Mouse (Mus musculus) myocyte (in vitro differentiated cells): ENCODE data around the gene Gnb2. TPM values are rescaled to one million over a fixed set of nuclear protein-coding genes. Genes with fewer than 3 reads are reported as not detected.

Experiments
- H3K27me3 ChIP-seq: one replicate; pipeline ENCODE4 v1.6.1; 2011; ENCODE audit not compliant: control insufficient read depth, insufficient read depth, insufficient read length
- H3K36me3 ChIP-seq: one replicate; pipeline ENCODE4 v1.6.1; 2011; ENCODE audit not compliant: control insufficient read depth, insufficient read depth
- H3K4me2 ChIP-seq: one replicate; pipeline ENCODE4 v1.6.1; 2011; ENCODE audit warnings: low read depth, control low read depth
- H3K4me3 ChIP-seq: one replicate; pipeline ENCODE4 v1.5.1; 2011; ENCODE audit warnings: mild to moderate bottlenecking, control low read depth, moderate library complexity
- H3K79me2 ChIP-seq: one replicate; pipeline ENCODE4 v1.6.1; 2011; ENCODE audit not compliant: control insufficient read depth, insufficient read depth
- H3ac ChIP-seq: one replicate; pipeline ENCODE4 v1.6.1; 2011; ENCODE audit not compliant: control insufficient read depth, insufficient read length
- CEBPB ChIP-seq: IDR thresholded peaks from 2 replicates; pipeline ENCODE4 v1.6.1; 2011; ENCODE audit warnings: mild to moderate bottlenecking, moderate library complexity; ENCODE audit not compliant: poor library complexity, insufficient read depth, severe bottlenecking
- E2F4 ChIP-seq: IDR thresholded peaks from one replicate; pipeline ENCODE4 v1.6.1; 2011; ENCODE audit warnings: mild to moderate bottlenecking, control low read depth, moderate library complexity; ENCODE audit not compliant: insufficient read depth
- MAX ChIP-seq: IDR thresholded peaks from one replicate; pipeline ENCODE4 v1.6.1; 2011; ENCODE audit warnings: low read depth, mild to moderate bottlenecking, control low read depth
- MYOD1 ChIP-seq, 3 experiments: IDR thresholded peaks; one replicate each; pipeline ENCODE4 v1.6.1; 2011; ENCODE audit warnings: control low read depth in 2 of 3, low read depth in 2 of 3, mild to moderate bottlenecking in 2 of 3, moderate library complexity in 1 of 3; ENCODE audit not compliant: insufficient read length in 2 of 3, control insufficient read depth in 1 of 3
- MYOG ChIP-seq, 3 experiments: IDR thresholded peaks; one replicate each; pipeline ENCODE4 v1.6.1; 2011; ENCODE audit warnings: control low read depth in 2 of 3, low read depth in 2 of 3, mild to moderate bottlenecking in 2 of 3; ENCODE audit not compliant: insufficient read length in 2 of 3, control insufficient read depth in 1 of 3, insufficient read depth in 1 of 3
- POLR2A ChIP-seq: IDR thresholded peaks from one replicate; pipeline ENCODE4 v1.6.1; 2011; ENCODE audit warnings: low read depth, mild to moderate bottlenecking, control low read depth, moderate library complexity; ENCODE audit not compliant: insufficient read length
- POLR2AphosphoS2 ChIP-seq: IDR thresholded peaks from one replicate; pipeline ENCODE4 v1.6.1; 2011; ENCODE audit warnings: low read depth, control low read depth; ENCODE audit not compliant: insufficient read length
- REST ChIP-seq: IDR thresholded peaks from one replicate; pipeline ENCODE4 v1.6.1; 2011; ENCODE audit warnings: mild to moderate bottlenecking, control low read depth, moderate library complexity; ENCODE audit not compliant: insufficient read depth, insufficient read length
- SRF ChIP-seq: IDR thresholded peaks from one replicate; pipeline ENCODE4 v1.6.1; 2011; ENCODE audit warnings: low read depth; ENCODE audit not compliant: control insufficient read depth, insufficient read length
- TCF12 ChIP-seq: IDR thresholded peaks from one replicate; pipeline ENCODE4 v1.6.1; 2011; ENCODE audit warnings: mild to moderate bottlenecking, control low read depth; ENCODE audit not compliant: poor library complexity, insufficient read depth, severe bottlenecking
- TCF3 ChIP-seq: IDR thresholded peaks from one replicate; pipeline ENCODE4 v1.6.1; 2011; ENCODE audit warnings: low read depth, control low read depth; ENCODE audit not compliant: insufficient read length
- USF1 ChIP-seq: IDR thresholded peaks from one replicate; pipeline ENCODE4 v1.6.1; 2011; ENCODE audit warnings: low read depth, mild to moderate bottlenecking, control low read depth, moderate library complexity
- polyA plus RNA-seq: library from polyadenylated mRNA; unstranded; fragments of >200 nt; fragmentation: generic; extraction: Trizol; gene quantifications from one replicate; pipeline ENCODE4 v1.2.1, GENCODE M21; 2012; ENCODE audit warnings: missing spikeins

Gene Gnb2
- polyA plus RNA-seq, 1 experiment: 632 TPM

DNA sequence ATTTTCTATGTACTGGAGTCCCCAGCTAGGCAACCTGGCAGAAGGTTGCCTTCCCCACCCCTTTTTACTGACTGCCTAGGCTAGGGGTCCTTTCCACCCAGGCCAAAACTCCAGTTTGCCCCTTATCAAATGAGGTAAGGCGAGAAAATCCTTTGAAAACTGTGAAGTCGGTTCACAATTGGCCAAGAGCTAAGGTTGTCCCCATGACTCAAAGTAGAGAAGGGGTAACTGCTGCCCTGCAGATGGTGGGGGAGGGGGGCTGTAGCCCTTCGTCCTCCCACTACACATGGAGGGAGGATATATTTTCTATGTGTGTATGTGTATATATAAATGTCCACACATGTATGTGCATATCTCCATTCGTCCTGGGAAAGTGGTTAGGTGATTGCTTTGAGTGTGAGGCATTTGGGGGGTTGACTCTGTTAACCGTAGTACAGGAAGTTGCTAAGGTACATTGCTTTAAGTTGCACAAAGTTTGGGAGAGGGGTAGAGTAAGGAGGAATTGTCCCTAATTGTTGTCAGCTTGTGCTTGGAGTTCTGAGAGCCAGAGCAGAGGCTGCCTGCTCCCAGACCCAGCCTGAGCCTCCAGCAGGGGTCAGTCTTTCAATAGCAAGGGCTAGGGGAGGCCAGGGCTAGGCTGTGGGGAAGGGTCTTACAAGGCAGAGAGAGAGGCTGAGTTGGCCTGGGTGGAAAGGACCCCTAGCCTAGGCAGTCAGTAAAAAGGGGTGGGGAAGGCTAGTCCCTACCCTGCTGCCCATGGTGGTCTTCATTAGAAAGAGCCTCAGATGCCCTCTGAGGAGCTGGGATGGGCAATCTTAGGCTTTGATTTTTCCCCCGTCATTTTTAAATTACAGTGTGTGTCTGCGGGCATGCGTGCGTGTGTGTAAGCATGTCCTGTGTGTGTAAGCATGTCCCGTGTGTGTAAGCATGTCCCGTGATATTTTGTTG lies 20.2 kb downstream of the Gnb2 start:
- no peak overlapping the region for H3ac ChIP-seq
- peaks cover 1% of the 10 kb centered on the region for H3K36me3 ChIP-seq
- peaks cover 70% of the 10 kb centered on the region for H3K79me2 ChIP-seq
- no peak overlapping the region for H3K4me3 ChIP-seq
- H3K4me2 ChIP-seq: no peak overlapping the region
- TF ChIP-seq POLR2A: no peak
- TF ChIP-seq CEBPB: no peak
- TF ChIP-seq E2F4: no peak
- no peak for TF ChIP-seq MYOD1 (IDR thresholded peaks at IDR 0.05; ENCODE audit: control insufficient read depth in 1 of 3, insufficient read length in 2 of 3, low read depth in 2 of 3)
- no peak for TF ChIP-seq POLR2AphosphoS2
- TF ChIP-seq REST: no peak
- TF ChIP-seq TCF12: no peak
- no peak for TF ChIP-seq MYOG (IDR thresholded peaks at IDR 0.05; ENCODE audit: control insufficient read depth in 1 of 3, insufficient read depth in 1 of 3, insufficient read length in 2 of 3, low read depth in 2 of 3)
- no peak for TF ChIP-seq USF1
- no peak for TF ChIP-seq MAX
- no peak for TF ChIP-seq TCF3
- TF ChIP-seq SRF: no peak
- H3K27me3 ChIP-seq: no peaks in the 10 kb centered on the region

DNA sequence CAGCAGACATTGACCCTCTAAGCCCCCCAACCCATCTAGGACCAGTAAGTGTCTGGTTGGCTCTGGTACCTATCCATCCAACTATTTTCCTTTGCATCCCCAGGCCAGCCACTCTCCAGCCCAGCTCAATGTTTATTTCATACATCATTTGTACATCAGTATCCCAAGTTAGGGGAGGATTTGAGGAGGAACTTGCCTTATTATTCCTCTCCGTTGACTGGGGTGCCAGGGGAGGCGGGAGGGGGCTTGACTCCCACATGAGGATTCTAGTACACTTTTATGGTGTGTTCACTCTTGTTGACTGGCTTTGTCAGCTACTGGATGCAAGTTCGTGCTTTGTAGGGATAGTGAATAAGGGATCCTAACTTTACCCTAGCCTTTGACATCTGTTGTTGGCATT lies 21.6 kb downstream of the Gnb2 start:
- H3K4me3 ChIP-seq: peak overlapping the region; percentile 29
- H3K4me2 ChIP-seq: peak overlapping the region; percentile 80
- H3K36me3 ChIP-seq: no peaks in the 10 kb centered on the region
- peaks cover 60% of the 10 kb centered on the region for H3K79me2 ChIP-seq
- H3ac ChIP-seq: no peak overlapping the region
- TF ChIP-seq SRF (no peak), MYOG (IDR thresholded peaks at IDR 0.05; ENCODE audit: control insufficient read depth in 1 of 3, insufficient read depth in 1 of 3, insufficient read length in 2 of 3, low read depth in 2 of 3) (no peak), MAX (no peak), POLR2A (no peak), REST (no peak), MYOD1 (IDR thresholded peaks at IDR 0.05; ENCODE audit: control insufficient read depth in 1 of 3, insufficient read length in 2 of 3, low read depth in 2 of 3) (no peak)
- H3K27me3 ChIP-seq: no peaks in the 10 kb centered on the region

DNA sequence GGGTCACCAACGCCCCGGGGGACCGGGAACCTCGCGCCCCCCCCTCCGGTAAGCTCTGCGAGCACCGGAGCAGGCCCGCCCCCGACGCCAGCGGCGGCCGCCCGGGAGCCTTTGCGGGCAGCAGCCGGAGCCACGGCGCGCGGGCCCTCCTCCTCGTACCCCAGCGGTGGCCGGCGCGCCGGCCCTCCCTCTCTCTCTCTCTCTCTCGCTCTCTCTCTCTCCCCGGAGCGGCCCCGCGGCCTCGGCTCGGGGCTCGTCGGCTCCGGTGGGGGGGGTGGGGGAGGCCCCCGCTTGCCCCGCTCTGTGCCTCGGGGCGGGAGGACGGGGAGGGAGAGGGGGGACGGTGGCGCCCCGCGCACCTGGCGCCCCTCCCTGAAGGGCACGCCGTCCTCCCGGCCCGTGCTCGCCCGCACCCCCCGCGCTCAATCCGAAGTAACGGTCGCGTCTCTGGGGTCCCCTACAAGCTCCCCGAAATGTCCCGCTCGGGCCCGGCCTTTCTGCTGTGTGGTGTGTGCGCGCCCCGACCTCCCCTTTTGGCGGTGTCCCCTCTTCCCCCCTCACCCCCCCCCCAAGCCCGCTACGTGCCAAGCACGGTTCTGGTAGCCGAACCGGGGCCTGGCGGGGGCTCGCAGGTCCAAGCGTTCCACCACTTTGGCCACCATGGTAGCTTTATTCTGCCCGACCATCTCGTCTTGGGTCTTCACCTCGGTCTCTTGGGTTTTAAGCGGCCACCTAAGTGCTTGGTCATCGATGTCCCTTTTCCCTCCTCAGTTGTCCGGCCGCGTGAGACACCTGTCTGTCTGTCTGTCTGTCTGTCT lies 22.5 kb downstream of the Gnb2 start:
- Histone ChIP-seq H3K79me2 (peaks cover 51% of the 10 kb centered on the region), H3ac (peak overlapping the region; percentile 98), H3K4me3 (peak overlapping the region; percentile 29), H3K27me3 (no peaks in the 10 kb centered on the region), H3K4me2 (peak overlapping the region; percentile 80), H3K36me3 (no peaks in the 10 kb centered on the region)
- TF ChIP-seq MYOD1 (IDR thresholded peaks at IDR 0.05; ENCODE audit: control insufficient read depth in 1 of 3, insufficient read length in 2 of 3, low read depth in 2 of 3) (peak in 1 of 3 experiments; percentile 45), REST (no peak)

DNA sequence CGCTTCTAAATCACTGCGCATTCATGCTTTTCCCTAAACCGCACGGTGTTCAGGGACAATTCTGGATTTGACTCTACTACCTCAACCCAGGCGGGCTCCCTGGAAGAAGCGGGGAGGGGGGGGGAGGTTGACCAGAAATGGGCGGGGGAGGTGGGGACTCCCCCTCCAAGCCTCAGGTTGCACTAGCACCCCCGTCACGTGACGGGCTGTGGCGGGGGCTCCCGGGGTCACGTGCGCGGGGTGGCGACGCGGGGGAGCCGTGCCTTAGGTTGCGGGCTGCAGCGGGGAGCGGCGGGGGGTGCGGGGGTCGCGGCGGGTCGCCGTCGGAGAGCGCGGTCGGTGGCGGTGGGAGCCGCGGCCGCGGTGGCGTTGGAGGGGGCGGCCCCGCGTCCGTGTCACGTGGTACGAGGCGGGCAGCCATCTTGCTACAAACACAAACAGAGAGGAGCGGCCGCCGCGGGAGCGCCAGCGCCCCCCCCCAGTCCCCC lies 23.3 kb downstream of the Gnb2 start:
- peak; percentile 87 for TF ChIP-seq USF1
- no peak for TF ChIP-seq E2F4
- TF ChIP-seq POLR2A: peak; percentile 59
- no peak for TF ChIP-seq POLR2AphosphoS2
- no peaks in the 10 kb centered on the region for H3K36me3 ChIP-seq
- peak overlapping the region; percentile 98 for H3ac ChIP-seq
- H3K27me3 ChIP-seq: no peaks in the 10 kb centered on the region
- H3K4me2 ChIP-seq: peak overlapping the region; percentile 71
- peaks cover 44% of the 10 kb centered on the region for H3K79me2 ChIP-seq
- H3K4me3 ChIP-seq: peak overlapping the region; percentile 29

DNA sequence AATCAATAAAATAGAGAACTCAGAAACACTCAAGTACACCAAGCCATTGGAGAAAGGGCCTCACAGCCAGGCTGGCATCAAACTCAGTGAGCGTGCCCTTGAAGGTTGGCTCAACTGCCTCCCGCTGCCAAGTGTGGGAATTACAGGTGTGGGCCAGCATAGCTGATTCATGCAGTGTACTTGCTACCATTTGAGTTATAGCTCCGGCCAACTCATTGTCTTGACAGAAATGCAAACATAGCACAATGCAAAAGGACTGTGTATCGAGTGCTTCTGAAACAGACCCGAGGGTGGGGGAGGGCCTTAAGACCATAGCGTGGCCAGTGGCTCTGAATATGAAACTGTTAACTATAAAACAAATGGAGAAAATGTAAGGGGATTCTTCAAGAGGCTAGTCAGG lies 29.3 kb downstream of the Gnb2 start:
- no peaks in the 10 kb centered on the region for H3K36me3 ChIP-seq
- TF ChIP-seq SRF: no peak
- TF ChIP-seq MYOG (IDR thresholded peaks at IDR 0.05; ENCODE audit: control insufficient read depth in 1 of 3, insufficient read depth in 1 of 3, insufficient read length in 2 of 3, low read depth in 2 of 3): no peak
- TF ChIP-seq POLR2A: no peak
- TF ChIP-seq USF1: no peak
- TF ChIP-seq POLR2AphosphoS2: no peak
- no peak for TF ChIP-seq E2F4
- no peak for TF ChIP-seq TCF3
- TF ChIP-seq REST: no peak
- no peak for TF ChIP-seq TCF12
- TF ChIP-seq CEBPB: no peak
- TF ChIP-seq MYOD1 (IDR thresholded peaks at IDR 0.05; ENCODE audit: control insufficient read depth in 1 of 3, insufficient read length in 2 of 3, low read depth in 2 of 3): no peak
- no peak for TF ChIP-seq MAX

More for the DNA sequence above, 29.3 kb downstream of the Gnb2 start:
- Histone ChIP-seq H3K4me2 (no peak overlapping the region), H3ac (no peak overlapping the region), H3K4me3 (no peak overlapping the region), H3K79me2 (peaks cover 7% of the 10 kb centered on the region), H3K27me3 (no peaks in the 10 kb centered on the region)
